Mouse (Mus musculus) splenic B cell, adult 2 months (primary cell): ENCODE measurements at regions not wholly inside any gene's neighbourhood (a gene's known extent, or its start where the extent isn't known, plus 50 kb on each side); places are given as distances from the start of the nearest gene placed in this dataset.

Experiments used
- DNase-seq: peaks from one replicate; pipeline ENCODE4 v3.0.0-alpha.2; 2011; ENCODE audit warnings: low read depth, low spot score
- H3K27me3 ChIP-seq: 2 replicates; pipeline ENCODE4 v1.6.1; 2012; ENCODE audit warnings: mild to moderate bottlenecking, low read length, moderate library complexity, mixed read lengths; ENCODE audit not compliant: control insufficient read depth, poor library complexity, insufficient read depth, severe bottlenecking
- H3K36me3 ChIP-seq: 2 replicates; pipeline ENCODE4 v1.6.1; 2012; ENCODE audit warnings: mild to moderate bottlenecking, low read length, moderate library complexity, mixed read lengths; ENCODE audit not compliant: control insufficient read depth, poor library complexity, insufficient read depth, severe bottlenecking

GRCm38 (mm10) chr12:71574685-71575084 lies 256.2 kb upstream of the Daam1 start:
- DNase-seq = no peak
- no peaks in the 10 kb centered on the region for H3K36me3 ChIP-seq
- no peaks in the 10 kb centered on the region for H3K27me3 ChIP-seq

- DNase-seq = peak; percentile 1
- no peaks in the 10 kb centered on the region for H3K27me3 ChIP-seq
- H3K36me3 ChIP-seq = no peaks in the 10 kb centered on the region
Measured at GRCm38 (mm10) chr12:71577349-71577748, 253.5 kb upstream of the Daam1 start.

GRCm38 (mm10) chr12:71578006-71578405 lies 252.9 kb upstream of the Daam1 start:
- no peak for DNase-seq
- Histone ChIP-seq H3K27me3 (no peaks in the 10 kb centered on the region), H3K36me3 (no peaks in the 10 kb centered on the region)

GRCm38 (mm10) chr12:71578912-71579311 lies 252.0 kb upstream of the Daam1 start:
- no peaks in the 10 kb centered on the region for H3K27me3 ChIP-seq
- H3K36me3 ChIP-seq = no peaks in the 10 kb centered on the region
- DNase-seq = no peak

- no peak for DNase-seq
- H3K27me3 ChIP-seq = no peaks in the 10 kb centered on the region
- H3K36me3 ChIP-seq = no peaks in the 10 kb centered on the region
Measured at GRCm38 (mm10) chr12:71580532-71581290, 250.2 kb upstream of the Daam1 start.

- no peak for DNase-seq
- Histone ChIP-seq H3K27me3 (no peaks in the 10 kb centered on the region), H3K36me3 (no peaks in the 10 kb centered on the region)
Measured at GRCm38 (mm10) chr12:71584618-71585017, 246.3 kb upstream of the Daam1 start.

GRCm38 (mm10) chr12:71598641-71599040 lies 232.2 kb upstream of the Daam1 start:
- Histone ChIP-seq H3K36me3 (no peaks in the 10 kb centered on the region), H3K27me3 (no peaks in the 10 kb centered on the region)
- no peak for DNase-seq

- H3K27me3 ChIP-seq = no peaks in the 10 kb centered on the region
- H3K36me3 ChIP-seq = no peaks in the 10 kb centered on the region
- DNase-seq = no peak
Measured at GRCm38 (mm10) chr12:71601091-71601690, 229.7 kb upstream of the Daam1 start.

- Histone ChIP-seq H3K36me3 (no peaks in the 10 kb centered on the region), H3K27me3 (no peaks in the 10 kb centered on the region)
- DNase-seq = no peak
Measured at GRCm38 (mm10) chr12:71603136-71603535, 227.7 kb upstream of the Daam1 start.

- Histone ChIP-seq H3K27me3 (no peaks in the 10 kb centered on the region), H3K36me3 (no peaks in the 10 kb centered on the region)
- DNase-seq = no peak
Measured at GRCm38 (mm10) chr12:71606366-71606765, 224.5 kb upstream of the Daam1 start.

GRCm38 (mm10) chr12:71607966-71608365 lies 222.9 kb upstream of the Daam1 start:
- Histone ChIP-seq H3K36me3 (no peaks in the 10 kb centered on the region), H3K27me3 (no peaks in the 10 kb centered on the region)
- no peak for DNase-seq

- no peaks in the 10 kb centered on the region for H3K36me3 ChIP-seq
- no peaks in the 10 kb centered on the region for H3K27me3 ChIP-seq
- no peak for DNase-seq
Measured at GRCm38 (mm10) chr12:71613326-71613725, 217.6 kb upstream of the Daam1 start.

- DNase-seq = no peak
- no peaks in the 10 kb centered on the region for H3K36me3 ChIP-seq
- no peaks in the 10 kb centered on the region for H3K27me3 ChIP-seq
Measured at GRCm38 (mm10) chr12:71614945-71615344, 215.9 kb upstream of the Daam1 start.

- Histone ChIP-seq H3K27me3 (no peaks in the 10 kb centered on the region), H3K36me3 (no peaks in the 10 kb centered on the region)
- DNase-seq = no peak
Measured at GRCm38 (mm10) chr12:71615383-71615782, 215.5 kb upstream of the Daam1 start.

- no peak for DNase-seq
Measured at GRCm38 (mm10) chr12:71616121-71616520, 214.8 kb upstream of the Daam1 start.

More at GRCm38 (mm10) chr12:71616121-71616520, 214.8 kb upstream of the Daam1 start:
- no peaks in the 10 kb centered on the region for H3K27me3 ChIP-seq
- no peaks in the 10 kb centered on the region for H3K36me3 ChIP-seq
